Mouse (Mus musculus) hindbrain, embryonic 16.5 days (tissue): Measurements from ENCODE around the gene Ranbp1. TPM values are rescaled to one million over a fixed set of nuclear protein-coding genes. Genes with fewer than 3 reads are reported as not detected.
"Not testable (repeated sequence)": the region's sequence is repeated elsewhere in the genome, so short reads cannot be mapped to it uniquely, and the experiment has no call there.

Experiments used
- ATAC-seq: fragments of 200-750 bp; cut with Nextera tagmentation; 2 replicates; pipeline ENCODE4 v1.8.0; 2017; ENCODE audit warnings: moderate TSS enrichment, moderate library complexity
- H3K27ac ChIP-seq: fragments of 300-500 bp; sonication (generic); 2 replicates; pipeline ENCODE4 v1.5.1; 2014; ENCODE audit warnings: low read depth, mild to moderate bottlenecking, control low read depth, low read length, moderate library complexity
- H3K27me3 ChIP-seq: fragments of 300-500 bp; sonication (generic); replicated peaks from 2 replicates; pipeline ENCODE4 v1.6.1; 2014; ENCODE audit warnings: low read length; ENCODE audit not compliant: control insufficient read depth, insufficient read depth
- H3K36me3 ChIP-seq: fragments of 300-500 bp; sonication (generic); 2 replicates; pipeline ENCODE4 v1.6.1; 2014; ENCODE audit warnings: mild to moderate bottlenecking, low read length, moderate library complexity, mixed read lengths; ENCODE audit not compliant: control insufficient read depth, insufficient read depth
- H3K4me1 ChIP-seq: fragments of 300-500 bp; sonication (generic); 2 replicates; pipeline ENCODE4 v1.6.1; 2014; ENCODE audit warnings: low read depth, low read length; ENCODE audit not compliant: control insufficient read depth, insufficient read depth
- H3K4me2 ChIP-seq: fragments of 300-500 bp; sonication (generic); 2 replicates; pipeline ENCODE4 v1.6.1; 2014; ENCODE audit warnings: mild to moderate bottlenecking, low read length, control low read depth, moderate library complexity
- H3K4me3 ChIP-seq: fragments of 300-500 bp; sonication (generic); 2 replicates; pipeline ENCODE4 v1.5.1; 2014; ENCODE audit warnings: mild to moderate bottlenecking, low read length, control low read depth, moderate library complexity
- H3K9ac ChIP-seq: fragments of 300-500 bp; sonication (generic); 2 replicates; pipeline ENCODE4 v1.6.1; 2014; ENCODE audit warnings: low read depth, mild to moderate bottlenecking, control low read depth, low read length, moderate library complexity
- H3K9me3 ChIP-seq: fragments of 300-500 bp; sonication (generic); 2 replicates; pipeline ENCODE4 v1.6.1; 2014; ENCODE audit warnings: mild to moderate bottlenecking, low read length, moderate library complexity; ENCODE audit not compliant: control insufficient read depth
- WGBS: fragments of 180-500 bp; shearing (Covaris S2); extraction: QIAGEN DNeasy Blood & Tissue Kit; methylation state at CpG from one replicate; pipeline ENCODE4 v1.1.7; 2014; 5-methylcytosine and 5-hydroxymethylcytosine counted together
- microRNA counts: library from miRNA; unstranded; fragments of <30 nt; microRNA quantifications from one replicate; lab custom pipeline; 2016
- microRNA-seq: library from miRNA; unstranded; fragments of <30 nt; microRNA quantifications from one replicate; pipeline ENCODE4, GENCODE M21; 2017
- polyA plus RNA-seq: library from polyadenylated mRNA; unstranded; fragments of >200 nt; fragmentation: Nextera tagmentation; extraction: Ambion mirVana; gene quantifications from 2 replicates; pipeline ENCODE4 v1.2.1, GENCODE M21; 2015

Gene Ranbp1
- polyA plus RNA-seq, 1 experiment from 2014 or later: 362 TPM

GRCm38 (mm10) chr16:18197881-18198280, 50.7 kb downstream of the Ranbp1 start:
- no peak overlapping the region for H3K4me3 ChIP-seq
- ATAC-seq: no peak
- 85% methylated on average over 6 of the region's 6 CpGs for WGBS
- no peaks in the 10 kb centered on the region for H3K36me3 ChIP-seq
- H3K4me2 ChIP-seq: no peak overlapping the region
- no peaks in the 10 kb centered on the region for H3K9me3 ChIP-seq
- no peaks in the 10 kb centered on the region for H3K27me3 ChIP-seq
- no peak overlapping the region for H3K9ac ChIP-seq
- peaks cover 18% of the 10 kb centered on the region for H3K4me1 ChIP-seq
- H3K27ac ChIP-seq: no peak overlapping the region

- WGBS: 46% methylated on average over 3 of the region's 3 CpGs
- H3K27ac ChIP-seq, ATAC-seq, H3K27me3 ChIP-seq, H3K36me3 ChIP-seq, H3K4me2 ChIP-seq, H3K4me3 ChIP-seq, H3K9me3 ChIP-seq, H3K9ac ChIP-seq: not testable (repeated sequence)
- peaks cover 18% of the 10 kb centered on the region for H3K4me1 ChIP-seq
These were observed 53.0 kb downstream of the Ranbp1 start for GRCm38 (mm10) chr16:18195561-18195960.

GRCm38 (mm10) chr16:18195068-18195467, 53.5 kb downstream of the Ranbp1 start:
- peak; percentile 12; the same call in 1 of the 2 replicates for ATAC-seq
- H3K9ac ChIP-seq: no peak overlapping the region
- H3K9me3 ChIP-seq: no peaks in the 10 kb centered on the region
- no peak overlapping the region for H3K27ac ChIP-seq
- no peaks in the 10 kb centered on the region for H3K27me3 ChIP-seq
- no peak overlapping the region for H3K4me2 ChIP-seq
- H3K36me3 ChIP-seq: no peaks in the 10 kb centered on the region
- H3K4me3 ChIP-seq: no peak overlapping the region
- 54% methylated on average over 5 of the region's 5 CpGs for WGBS
- peaks cover 18% of the 10 kb centered on the region for H3K4me1 ChIP-seq

GRCm38 (mm10) chr16:18194208-18194985, 54.1 kb downstream of the Ranbp1 start:
- H3K27me3 ChIP-seq: no peaks in the 10 kb centered on the region
- H3K27ac ChIP-seq: no peak overlapping the region
- no peaks in the 10 kb centered on the region for H3K36me3 ChIP-seq
- ATAC-seq: peak; percentile 49
- no peaks in the 10 kb centered on the region for H3K9me3 ChIP-seq
- peaks cover 18% of the 10 kb centered on the region for H3K4me1 ChIP-seq
- peak overlapping the region; percentile 24; the same call in 1 of the 2 replicates for H3K9ac ChIP-seq
- 48% methylated on average over 15 of the region's 15 CpGs for WGBS
- H3K4me3 ChIP-seq: no peak overlapping the region
- H3K4me2 ChIP-seq: no peak overlapping the region

- H3K36me3 ChIP-seq: no peaks in the 10 kb centered on the region
- H3K4me3 ChIP-seq: no peak overlapping the region
- no peak overlapping the region for H3K27ac ChIP-seq
- no peak overlapping the region for H3K9ac ChIP-seq
- H3K9me3 ChIP-seq: no peaks in the 10 kb centered on the region
- WGBS: 80% methylated on average over 2 of the region's 2 CpGs
- no peak overlapping the region for H3K4me2 ChIP-seq
- H3K4me1 ChIP-seq: peaks cover 10% of the 10 kb centered on the region
- no peaks in the 10 kb centered on the region for H3K27me3 ChIP-seq
- no peak for ATAC-seq
These were observed 57.5 kb downstream of the Ranbp1 start for GRCm38 (mm10) chr16:18191006-18191405.

MicroRNAs within 50 kb of the gene (microRNA counts, 519-probe panel; counts per million panel counts)
- microRNA mmu-miR-1306 (lab: Ali Mortazavi, UCI): 2,224 counts per million, percentile 47 among the panel's probes with 10 or more counts

Small RNAs within 50 kb of the gene (microRNA-seq; reads per million reads assigned to microRNA genes)
- gene Gm24572: not detected
- 176 reads per million, percentile 56 among the genes with 10 or more reads in this experiment for gene Mir1306

Other genes with a start within 250 kb of the Ranbp1 start
- 145 and 162 TPM in 2 replicates for gene Dgcr6, start 195.9 kb downstream of the Ranbp1 start, polyA plus RNA-seq
- 5.7 and 6.8 TPM in 2 replicates for gene Prodh, start 158.5 kb downstream of the Ranbp1 start, polyA plus RNA-seq
- gene Rtn4r, start 121.1 kb downstream of the Ranbp1 start, polyA plus RNA-seq: 15.6 and 24.3 TPM in 2 replicates
- 0.11 TPM in 1 of 2 replicates, not detected in the other for gene Ccdc188, start 30.9 kb downstream of the Ranbp1 start, polyA plus RNA-seq
- gene Zdhhc8, start 13.6 kb downstream of the Ranbp1 start, polyA plus RNA-seq: 8.0 and 14.6 TPM in 2 replicates
- 100 and 105 TPM in 2 replicates for gene Trmt2a, start 53 bp downstream of the Ranbp1 start, polyA plus RNA-seq
- gene Gm49776, start 9.6 kb upstream of the Ranbp1 start, polyA plus RNA-seq: 1.3 TPM in 1 of 2 replicates, not detected in the other
- gene Dgcr8, start 40.5 kb upstream of the Ranbp1 start, polyA plus RNA-seq: 25.7 and 28.3 TPM in 2 replicates
- 101 and 112 TPM in 2 replicates for gene Tango2, start 99.4 kb upstream of the Ranbp1 start, polyA plus RNA-seq
- 68.3 and 80.3 TPM in 2 replicates for gene Arvcf, start 99.5 kb upstream of the Ranbp1 start, polyA plus RNA-seq
- gene Txnrd2, start 177.7 kb upstream of the Ranbp1 start, polyA plus RNA-seq: 37.5 and 40.6 TPM in 2 replicates
- gene Comt, start 178.1 kb upstream of the Ranbp1 start, polyA plus RNA-seq: 119 and 123 TPM in 2 replicates
- 16.4 and 19.3 TPM in 2 replicates for gene Gnb1l, start 250.0 kb upstream of the Ranbp1 start, polyA plus RNA-seq